Comparison of ENCODE assay signal across 11 mouse cellular contexts in the genomic region with DNA sequence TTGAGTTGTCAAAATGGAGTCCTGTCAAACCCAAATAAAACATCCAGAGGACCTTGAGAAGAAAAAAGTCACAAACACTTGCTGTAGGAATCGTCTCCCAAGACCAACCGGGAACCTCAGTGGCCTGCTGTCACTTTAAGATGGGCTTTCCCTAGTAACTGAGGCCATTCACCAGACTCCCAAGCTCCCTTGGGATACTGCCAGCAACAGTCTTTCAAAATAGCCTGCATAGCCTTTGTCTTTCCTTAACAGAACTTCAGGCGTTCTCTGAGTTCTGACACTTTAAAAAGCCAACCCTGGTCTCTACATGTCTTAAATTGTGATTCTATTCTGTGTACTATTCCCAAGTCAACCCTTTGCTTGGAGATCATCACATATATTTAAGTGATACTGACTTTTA.
DNase-seq lines count a peak whose midpoint lies in the region; ATAC-seq and TF ChIP-seq lines count a peak whose summit lies in the region.
"Had no signal": no experiment of that assay in that cellular context is flagged by ENCODE, and none has a peak within 500 bp of the region (broad histone marks: within the 10 kb centered on the region; RNA-seq: fewer than 3 reads in every experiment).

No protein-coding gene starts in this region.

- peaks cover 9% of the 10 kb centered on the region; the same call in 1 of the 2 replicates for H3K4me1 ChIP-seq in forebrain, embryonic 14.5 days (ENCODE audit: control insufficient read depth, insufficient read depth, low read length)
- H3K4me1 ChIP-seq: liver, embryonic 15.5 days had no signal

- H3K4me3 ChIP-seq in left cerebral cortex, adult 2 months, result no peak overlapping the region
- no peak overlapping the region for H3K4me3 ChIP-seq in forebrain, embryonic 14.5 days (ENCODE audit: low read depth, low read length)
- H3K4me3 ChIP-seq: embryonic facial prominence, embryonic 12.5 days; liver, embryonic 15.5 days had no signal

- intact Hi-C loops in left cerebral cortex, adult 2 months (cut with DNase I), result no loop called here

- H3K4me2 ChIP-seq in forebrain, embryonic 14.5 days (ENCODE audit: low read length), result no peak overlapping the region
- H3K4me2 ChIP-seq: embryonic facial prominence, embryonic 12.5 days; liver, embryonic 15.5 days had no signal

- ATAC-seq in forebrain, embryonic 14.5 days, result peak; percentile 67; the same call in 1 of the 2 replicates
- ATAC-seq: inflammation-experienced regulatory T-cells, adult 6 months had no signal

- DNase-seq in adrenal gland, postnatal 36 days, result peak; percentile 37 to 61
- no peak for DNase-seq in adrenal gland, postnatal 4 days (ENCODE audit: low spot score in 2 of 2)
- peak; percentile 32 for DNase-seq in left cerebral cortex, adult 11 months (ENCODE audit: low spot score)
- no peak for DNase-seq in left cerebral cortex, adult 2 months (ENCODE audit: extremely low spot score in 1 of 2, low spot score in 2 of 2)
- peak; percentile 92 for DNase-seq in forebrain, embryonic 14.5 days (ENCODE audit: low spot score)
- DNase-seq in kidney, postnatal 36 days, result peak; percentile 63 to 69
- DNase-seq in spleen, postnatal 36 days (ENCODE audit: low spot score in 2 of 2), result no peak
- DNase-seq in cerebellum, adult 11 months, result no peak

- no peak for TF ChIP-seq CTCF in left cerebral cortex, adult 2 months (IDR thresholded peaks at IDR 0.05)

- no peaks in the 10 kb centered on the region for H3K36me3 ChIP-seq in forebrain, embryonic 14.5 days (ENCODE audit: control insufficient read depth, insufficient read depth, low read length)
- H3K36me3 ChIP-seq: embryonic facial prominence, embryonic 12.5 days; liver, embryonic 15.5 days had no signal

- H3K27ac ChIP-seq in left cerebral cortex, adult 2 months, result no peak overlapping the region
- H3K27ac ChIP-seq in forebrain, embryonic 14.5 days (ENCODE audit: low read depth, low read length), result no peak overlapping the region
- H3K27ac ChIP-seq: embryonic facial prominence, embryonic 12.5 days; liver, embryonic 15.5 days had no signal

- no peaks in the 10 kb centered on the region for H3K27me3 ChIP-seq in forebrain, embryonic 14.5 days (replicated peaks; ENCODE audit: control insufficient read depth, insufficient read depth, low read length)
- H3K27me3 ChIP-seq: embryonic facial prominence, embryonic 12.5 days; liver, embryonic 15.5 days had no signal

- H3K9ac ChIP-seq in forebrain, embryonic 14.5 days (ENCODE audit: low read length), result no peak overlapping the region
- H3K9ac ChIP-seq: embryonic facial prominence, embryonic 12.5 days; liver, embryonic 15.5 days had no signal

- H3K9me3 ChIP-seq in forebrain, embryonic 14.5 days (replicated peaks; ENCODE audit: control insufficient read depth, low read length), result no peaks in the 10 kb centered on the region
- H3K9me3 ChIP-seq: embryonic facial prominence, embryonic 12.5 days; liver, embryonic 15.5 days had no signal

- 9% methylated on average over 3 of the region's 3 CpGs for WGBS in forebrain, embryonic 14.5 days

Comparison
In these comparisons a context has a peak if more than half of its experiments do, and no peak if none do; other contexts are left out.
1. DNase-seq: peak in adrenal gland, postnatal 36 days (2 of 2), left cerebral cortex, adult 11 months (single experiment), forebrain, embryonic 14.5 days (single experiment) and kidney, postnatal 36 days (2 of 2); none in adrenal gland, postnatal 4 days (0 of 2), left cerebral cortex, adult 2 months (0 of 2), spleen, postnatal 36 days (0 of 2) and cerebellum, adult 11 months (single experiment).